Mouse (Mus musculus): Measurements from ENCODE around the gene Ehd1. TPM values are rescaled to one million over a fixed set of nuclear protein-coding genes. Genes with fewer than 3 reads are reported as not detected.

The Ehd1 gene
- polyA plus RNA-seq, 1 experiment from 2014 or later, result 70.0 TPM

DNA sequence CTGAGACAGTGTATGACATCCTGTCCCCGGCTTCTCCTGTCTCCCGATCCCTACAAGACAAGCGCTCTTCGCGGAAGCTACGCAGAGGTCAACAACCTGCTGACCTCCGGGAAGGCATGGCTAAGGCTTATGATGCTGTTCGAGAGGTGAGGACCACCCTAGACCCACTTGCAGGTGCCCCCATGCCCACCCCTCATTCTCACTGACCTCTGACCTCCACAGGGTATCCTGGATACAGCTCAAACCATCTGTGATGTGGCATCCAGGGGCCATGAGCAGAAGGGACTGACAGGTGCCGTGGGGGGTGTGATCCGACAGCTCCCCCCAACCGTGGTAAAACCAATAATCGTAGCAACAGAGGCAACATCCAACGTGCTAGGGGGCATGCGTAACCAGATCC is 15.1 kb upstream of the Ehd1 start:
- Histone ChIP-seq H3K27ac (replicated peaks) (no peak overlapping the region), H3K9me3 (peaks cover 5% of the 10 kb centered on the region; the same call in 1 of the 2 replicates), H3K9ac (no peak overlapping the region), H3K4me3 (no peak overlapping the region), H3K4me1 (no peaks in the 10 kb centered on the region), H3K4me2 (no peak overlapping the region), H3K27me3 (replicated peaks) (no peaks in the 10 kb centered on the region), H3K36me3 (peaks cover 62% of the 10 kb centered on the region)
- 91% methylated on average over 14 of the region's 14 CpGs for WGBS
- ATAC-seq (ENCODE audit: extremely low read depth, insufficient number of reproducible peaks, low FRiP score, low TSS enrichment), result no peak

DNA sequence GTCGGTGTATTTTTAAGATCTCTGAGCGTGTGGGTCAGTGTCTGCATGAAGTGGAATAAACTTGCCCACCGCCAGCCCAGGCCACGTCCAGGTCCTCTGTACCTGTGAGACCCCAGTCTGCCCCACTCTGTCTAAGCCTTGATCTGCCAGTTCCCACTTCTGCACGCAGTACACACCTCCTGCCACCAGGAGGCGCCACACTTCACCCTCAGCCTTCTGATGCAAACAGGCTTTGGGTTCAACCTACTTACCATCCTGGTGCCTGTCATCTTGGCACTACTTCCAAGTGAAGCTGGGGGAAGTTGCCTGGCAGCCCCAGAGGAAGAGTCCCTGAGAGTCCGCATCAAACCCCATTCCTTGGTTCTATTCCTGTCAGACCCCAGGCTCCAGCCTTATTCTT is 14.3 kb upstream of the Ehd1 start:
- Histone ChIP-seq H3K36me3 (peaks cover 53% of the 10 kb centered on the region), H3K27ac (replicated peaks) (no peak overlapping the region), H3K9ac (no peak overlapping the region), H3K4me3 (no peak overlapping the region), H3K4me1 (no peaks in the 10 kb centered on the region), H3K9me3 (peaks cover 5% of the 10 kb centered on the region; the same call in 1 of the 2 replicates), H3K27me3 (replicated peaks) (0 out of 2 replicates have a peak, but pooled peaks cover 4% of the 10 kb centered on the region), H3K4me2 (no peak overlapping the region)
- no peak for ATAC-seq (ENCODE audit: extremely low read depth, insufficient number of reproducible peaks, low FRiP score, low TSS enrichment)
- 60% methylated on average over 7 of the region's 7 CpGs for WGBS

DNA sequence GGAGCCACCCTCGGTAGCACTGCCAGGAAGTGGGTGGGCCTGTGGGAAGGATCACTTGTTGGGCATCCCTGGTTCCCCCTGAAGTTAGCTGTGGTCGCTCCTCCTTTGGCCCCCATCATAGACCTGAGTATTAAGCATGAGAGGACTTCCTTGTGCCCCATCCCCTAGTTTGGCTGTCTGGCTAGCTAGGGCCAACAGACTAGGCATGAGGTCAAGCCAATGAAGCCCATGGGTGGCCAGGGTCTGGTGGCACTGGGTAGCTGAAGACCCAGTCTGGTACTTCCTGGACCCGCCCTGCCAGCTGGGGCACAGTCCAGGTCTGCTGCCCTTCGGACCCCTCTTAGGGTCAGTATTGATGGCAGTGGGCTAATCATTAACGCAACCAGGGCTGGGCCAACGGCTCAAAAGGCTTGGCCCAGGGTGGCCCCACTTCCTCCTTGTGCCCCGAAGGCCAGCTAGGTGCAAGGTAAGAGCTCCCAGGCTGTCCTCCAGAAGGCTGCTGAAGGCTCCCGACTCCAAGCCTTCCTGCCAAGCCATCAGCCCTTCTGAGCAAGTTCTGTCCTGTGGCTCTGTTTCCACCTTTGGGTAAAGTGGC is 13.6 kb upstream of the Ehd1 start:
- no peak overlapping the region for H3K9ac ChIP-seq
- 82% methylated on average over 8 of the region's 8 CpGs for WGBS
- H3K4me3 ChIP-seq, result no peak overlapping the region

DNA sequence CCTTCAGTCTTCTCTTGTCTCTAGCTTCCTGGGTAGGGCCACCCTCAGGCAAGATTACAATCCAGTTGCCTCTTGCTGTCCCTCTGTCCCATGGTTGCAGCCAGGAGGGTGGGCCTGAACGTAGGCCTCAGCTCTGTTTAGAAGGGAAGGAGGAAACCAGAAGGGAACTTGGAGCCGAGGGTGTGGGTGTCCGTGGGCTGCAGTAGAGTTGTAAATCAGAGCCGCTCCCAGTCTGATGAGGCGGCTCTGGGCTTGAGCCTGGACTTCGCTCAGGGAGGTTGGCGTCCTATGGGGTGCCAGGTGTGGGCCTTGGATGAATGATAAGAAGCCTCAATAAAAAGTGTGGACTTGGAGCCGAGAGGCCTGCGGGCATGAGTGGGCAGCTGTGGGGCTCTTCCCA is 12.3 kb upstream of the Ehd1 start:
- Histone ChIP-seq H3K4me1 (0 out of 2 replicates have a peak, but pooled peaks cover 3% of the 10 kb centered on the region), H3K4me2 (no peak overlapping the region), H3K36me3 (peaks cover 34% of the 10 kb centered on the region), H3K9ac (no peak overlapping the region), H3K27me3 (replicated peaks) (0 out of 2 replicates have a peak, but pooled peaks cover 6% of the 10 kb centered on the region), H3K9me3 (peaks cover 5% of the 10 kb centered on the region; the same call in 1 of the 2 replicates), H3K27ac (replicated peaks) (no peak overlapping the region), H3K4me3 (no peak overlapping the region)
- ATAC-seq (ENCODE audit: extremely low read depth, insufficient number of reproducible peaks, low FRiP score, low TSS enrichment), result no peak
- 69% methylated on average over 9 of the region's 9 CpGs for WGBS

More for the DNA sequence above, 13.6 kb upstream of the Ehd1 start:
- Histone ChIP-seq H3K27me3 (replicated peaks) (0 out of 2 replicates have a peak, but pooled peaks cover 6% of the 10 kb centered on the region), H3K9me3 (peaks cover 5% of the 10 kb centered on the region; the same call in 1 of the 2 replicates), H3K27ac (replicated peaks) (no peak overlapping the region), H3K4me2 (no peak overlapping the region), H3K36me3 (peaks cover 46% of the 10 kb centered on the region), H3K4me1 (no peaks in the 10 kb centered on the region)
- ATAC-seq (ENCODE audit: extremely low read depth, insufficient number of reproducible peaks, low FRiP score, low TSS enrichment), result no peak

DNA sequence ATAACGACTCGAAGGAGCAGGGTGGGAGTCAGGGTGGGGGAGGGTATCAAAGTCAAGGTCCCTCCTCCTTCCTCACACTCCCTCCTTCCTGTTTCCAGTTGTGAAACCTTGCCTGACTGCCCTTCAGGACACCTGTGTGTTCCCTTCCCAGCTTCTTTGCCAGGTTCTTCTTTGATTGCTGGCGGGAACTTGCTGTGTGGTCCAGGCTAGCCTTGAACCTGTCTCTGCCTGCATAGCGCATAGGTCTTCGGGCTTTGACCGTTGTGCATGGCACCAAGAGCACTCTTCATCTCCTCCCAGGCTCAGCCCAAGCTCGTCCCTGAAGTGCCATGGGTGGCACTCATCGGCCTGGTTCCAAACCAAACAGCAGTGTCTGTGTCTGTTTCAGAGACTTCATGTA is 11.6 kb upstream of the Ehd1 start:
- 77% methylated on average over 8 of the region's 8 CpGs for WGBS
- Histone ChIP-seq H3K9ac (no peak overlapping the region), H3K27ac (replicated peaks) (no peak overlapping the region), H3K36me3 (peaks cover 28% of the 10 kb centered on the region), H3K27me3 (replicated peaks) (0 out of 2 replicates have a peak, but pooled peaks cover 6% of the 10 kb centered on the region), H3K9me3 (peaks cover 5% of the 10 kb centered on the region; the same call in 1 of the 2 replicates), H3K4me2 (no peak overlapping the region), H3K4me3 (no peak overlapping the region), H3K4me1 (0 out of 2 replicates have a peak, but pooled peaks cover 3% of the 10 kb centered on the region)
- ATAC-seq (ENCODE audit: extremely low read depth, insufficient number of reproducible peaks, low FRiP score, low TSS enrichment), result no peak

DNA sequence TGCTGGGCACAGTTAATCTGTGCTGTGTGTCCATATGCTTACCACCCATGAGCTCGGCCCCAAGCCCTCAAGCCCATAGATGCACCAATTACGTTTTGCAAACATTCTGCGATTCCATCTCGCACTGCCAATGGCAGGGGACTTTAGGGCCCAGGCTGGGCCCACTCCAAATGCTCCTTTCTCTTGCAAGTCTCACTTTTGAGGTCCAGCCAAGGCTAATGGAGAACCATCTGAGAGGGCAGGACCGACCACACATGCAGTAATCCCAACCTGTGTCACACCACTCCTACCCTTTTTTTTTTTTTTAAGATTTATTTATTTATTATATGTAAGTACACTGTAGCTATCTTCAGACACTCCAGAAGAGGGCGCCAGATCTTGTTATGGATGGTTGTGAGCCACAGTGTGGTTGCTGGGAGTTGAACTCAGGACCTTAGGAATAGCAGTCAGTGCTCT is 10.8 kb upstream of the Ehd1 start:
- WGBS, result 67% methylated on average over 6 of the region's 6 CpGs
- H3K27me3 ChIP-seq (replicated peaks), result peaks cover 8% of the 10 kb centered on the region; the same call in 1 of the 2 replicates
- H3K36me3 ChIP-seq, result peaks cover 20% of the 10 kb centered on the region
- ATAC-seq (ENCODE audit: extremely low read depth, insufficient number of reproducible peaks, low FRiP score, low TSS enrichment), result no peak
- H3K27ac ChIP-seq (replicated peaks), result no peak overlapping the region
- H3K9me3 ChIP-seq, result peaks cover 3% of the 10 kb centered on the region; the same call in 1 of the 2 replicates
- no peak overlapping the region for H3K9ac ChIP-seq
- H3K4me2 ChIP-seq, result no peak overlapping the region
- no peak overlapping the region for H3K4me3 ChIP-seq
- H3K4me1 ChIP-seq, result 0 out of 2 replicates have a peak, but pooled peaks cover 3% of the 10 kb centered on the region

DNA sequence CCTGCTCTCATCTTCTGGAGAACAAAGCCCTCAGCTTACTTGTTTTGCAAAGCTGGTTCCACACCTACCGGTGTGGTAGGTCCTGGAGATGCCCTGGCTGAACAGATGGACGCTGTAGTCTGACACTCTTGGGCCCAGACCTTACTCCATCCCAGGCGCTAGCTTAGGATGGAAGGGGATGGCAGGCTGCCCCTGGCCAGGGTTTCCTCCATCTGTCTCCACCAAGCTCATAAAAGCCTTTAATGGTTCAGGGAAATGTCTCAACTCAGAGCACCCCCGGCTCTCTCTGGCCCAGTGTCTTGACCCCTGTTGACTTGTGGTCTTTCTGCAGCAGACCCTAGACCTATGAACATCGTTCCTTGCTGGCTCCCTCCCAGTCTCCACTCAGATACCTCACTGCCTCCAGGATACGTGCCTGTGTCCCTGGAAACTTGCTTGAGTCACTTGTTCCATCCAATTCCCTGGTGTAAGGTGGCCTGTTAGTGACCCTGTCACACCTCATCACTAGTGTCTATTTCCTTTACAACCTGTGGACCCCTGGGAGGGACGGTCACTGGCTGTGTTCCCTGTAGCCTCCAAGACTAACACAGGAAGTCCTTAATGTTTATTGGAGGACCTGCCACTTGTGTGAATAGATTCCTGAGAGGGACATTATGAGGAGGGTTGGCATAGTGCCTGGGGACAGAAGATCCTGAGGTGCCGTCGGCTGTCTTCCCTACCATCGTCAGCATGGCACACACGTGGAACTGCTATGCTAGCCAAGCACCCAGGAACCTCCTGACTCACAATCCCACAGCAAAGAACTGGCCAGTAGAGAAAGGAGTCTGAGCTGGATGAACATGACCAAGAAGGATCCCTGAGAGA is 9.0 kb upstream of the Ehd1 start:
- ATAC-seq (ENCODE audit: extremely low read depth, insufficient number of reproducible peaks, low FRiP score, low TSS enrichment), result no peak
- Histone ChIP-seq H3K36me3 (peaks cover 2% of the 10 kb centered on the region; the same call in 1 of the 2 replicates), H3K4me2 (no peak overlapping the region), H3K4me1 (0 out of 2 replicates have a peak, but pooled peaks cover 3% of the 10 kb centered on the region), H3K27me3 (replicated peaks) (peaks cover 20% of the 10 kb centered on the region), H3K27ac (replicated peaks) (no peak overlapping the region), H3K9ac (0 out of 2 replicates have a peak overlapping the region, but pooled peaks have one; percentile 0), H3K9me3 (no peaks in the 10 kb centered on the region), H3K4me3 (no peak overlapping the region)
- 56% methylated on average over 11 of the region's 11 CpGs for WGBS

DNA sequence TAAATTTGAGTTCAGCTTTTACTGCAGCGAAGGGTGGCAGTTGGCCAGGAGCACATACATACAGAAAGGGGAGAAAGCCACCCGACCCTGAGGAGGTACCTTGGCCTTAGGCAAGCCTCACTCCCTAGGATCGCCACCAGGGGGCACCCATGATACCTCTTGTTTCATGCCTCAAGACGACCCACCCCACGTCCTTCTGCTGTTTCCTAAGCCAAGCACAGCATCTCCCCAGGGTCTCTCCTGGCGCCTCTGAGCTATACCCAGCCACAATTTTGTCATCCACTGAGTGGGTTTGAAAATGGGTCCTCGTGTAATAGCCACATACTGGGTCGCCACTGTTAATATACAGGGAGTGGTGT is 8.4 kb upstream of the Ehd1 start:
- H3K4me1 ChIP-seq, result 0 out of 2 replicates have a peak, but pooled peaks cover 3% of the 10 kb centered on the region
- no peak for ATAC-seq (ENCODE audit: extremely low read depth, insufficient number of reproducible peaks, low FRiP score, low TSS enrichment)

DNA sequence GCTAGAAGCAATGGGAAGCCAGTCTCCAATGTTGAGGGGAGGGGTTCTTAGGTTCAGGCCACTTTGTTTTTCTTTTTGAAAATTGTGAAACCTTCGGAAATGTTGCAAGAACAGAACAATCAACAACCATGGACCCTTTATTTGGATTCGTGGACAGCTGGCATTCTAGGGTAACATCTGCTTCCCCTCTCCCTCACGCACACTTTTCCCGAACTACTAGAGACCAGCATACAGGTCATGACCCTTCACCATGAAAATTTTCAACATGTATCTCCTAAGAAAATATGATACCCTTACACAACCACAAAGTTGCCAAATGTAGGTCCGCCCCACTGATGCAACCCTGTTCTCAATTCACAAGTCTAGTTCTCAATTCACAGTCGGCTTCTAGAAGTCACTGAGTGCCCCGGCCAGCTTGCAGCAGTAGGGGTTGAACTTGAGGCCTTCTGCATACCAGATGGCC is 7.8 kb upstream of the Ehd1 start:
- no peak for ATAC-seq (ENCODE audit: extremely low read depth, insufficient number of reproducible peaks, low FRiP score, low TSS enrichment)
- Histone ChIP-seq H3K4me3 (no peak overlapping the region), H3K27ac (replicated peaks) (no peak overlapping the region), H3K4me2 (no peak overlapping the region), H3K36me3 (no peaks in the 10 kb centered on the region), H3K9ac (no peak overlapping the region), H3K27me3 (replicated peaks) (peaks cover 20% of the 10 kb centered on the region), H3K4me1 (0 out of 2 replicates have a peak, but pooled peaks cover 3% of the 10 kb centered on the region), H3K9me3 (no peaks in the 10 kb centered on the region)
- WGBS, result 77% methylated on average over 7 of the region's 7 CpGs

More for the DNA sequence above, 8.4 kb upstream of the Ehd1 start:
- H3K4me3 ChIP-seq, result no peak overlapping the region
- 14% methylated on average over 8 of the region's 8 CpGs for WGBS
- no peak overlapping the region for H3K4me2 ChIP-seq
- no peaks in the 10 kb centered on the region for H3K9me3 ChIP-seq
- H3K27ac ChIP-seq (replicated peaks), result no peak overlapping the region
- no peak overlapping the region for H3K9ac ChIP-seq
- H3K27me3 ChIP-seq (replicated peaks), result peaks cover 20% of the 10 kb centered on the region
- no peaks in the 10 kb centered on the region for H3K36me3 ChIP-seq

DNA sequence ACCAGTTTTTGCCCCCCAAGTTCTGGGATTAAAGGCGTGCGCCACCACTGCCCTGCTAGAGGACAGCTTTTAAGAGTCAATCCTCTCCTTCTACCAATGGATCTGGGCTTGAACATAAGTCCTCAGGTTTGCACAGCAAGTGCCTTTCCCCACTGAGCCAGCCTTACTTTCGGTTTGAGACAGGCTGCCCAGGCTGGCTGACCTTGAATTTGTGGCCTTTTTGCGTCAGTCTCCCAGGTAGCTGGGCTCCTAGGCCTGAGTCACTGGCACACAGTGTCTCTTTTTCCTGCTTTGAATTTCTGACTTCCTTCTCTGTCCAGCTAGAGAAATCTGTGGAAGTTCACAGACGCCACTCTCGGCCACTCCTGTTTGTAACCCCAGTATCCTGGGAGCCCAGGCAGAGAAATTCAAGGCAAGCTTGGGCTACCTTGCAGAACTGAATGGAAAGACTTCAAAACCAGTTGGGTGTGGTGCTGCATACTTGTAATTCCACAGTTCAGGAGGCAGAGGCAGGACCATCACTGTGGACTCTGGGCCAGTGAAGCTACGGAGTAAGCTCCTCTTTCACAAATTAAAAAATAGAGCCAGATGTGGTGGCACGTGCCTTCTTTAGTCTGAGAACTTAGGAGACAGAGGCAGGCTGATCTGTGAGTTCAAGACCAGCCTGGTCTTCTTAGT is 6.6 kb upstream of the Ehd1 start:
- no peak for ATAC-seq (ENCODE audit: extremely low read depth, insufficient number of reproducible peaks, low FRiP score, low TSS enrichment)
- no peak overlapping the region for H3K9ac ChIP-seq
- no peaks in the 10 kb centered on the region for H3K9me3 ChIP-seq
- H3K4me1 ChIP-seq, result 0 out of 2 replicates have a peak, but pooled peaks cover 3% of the 10 kb centered on the region
- no peaks in the 10 kb centered on the region for H3K36me3 ChIP-seq
- H3K27ac ChIP-seq (replicated peaks), result no peak overlapping the region
- no peak overlapping the region for H3K4me3 ChIP-seq
- peaks cover 20% of the 10 kb centered on the region for H3K27me3 ChIP-seq (replicated peaks)
- no peak overlapping the region for H3K4me2 ChIP-seq
- 82% methylated on average over 8 of the region's 8 CpGs for WGBS

DNA sequence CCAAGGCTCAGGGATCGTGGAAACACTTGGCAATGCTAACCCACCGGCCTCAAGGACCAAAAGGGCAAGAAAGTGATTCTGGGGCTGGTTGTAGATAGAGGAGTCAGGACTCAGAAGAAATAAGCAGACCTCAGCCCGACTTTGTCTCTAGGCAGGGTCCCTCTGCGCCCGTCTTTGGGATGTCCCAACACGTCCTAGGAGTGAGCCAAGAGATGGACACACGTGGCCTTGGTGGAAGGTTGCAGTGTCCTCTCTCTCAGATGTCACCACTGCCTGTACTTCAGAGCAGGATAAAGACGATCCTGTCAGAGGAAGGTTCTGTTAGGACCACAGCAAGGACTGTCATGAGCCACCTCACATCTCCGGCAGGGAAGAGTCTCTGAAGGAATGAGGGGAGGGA is 5.9 kb upstream of the Ehd1 start:
- Histone ChIP-seq H3K9me3 (no peaks in the 10 kb centered on the region), H3K36me3 (no peaks in the 10 kb centered on the region), H3K27me3 (replicated peaks) (peaks cover 20% of the 10 kb centered on the region), H3K27ac (replicated peaks) (no peak overlapping the region), H3K9ac (0 out of 2 replicates have a peak overlapping the region, but pooled peaks have one; percentile 44), H3K4me2 (no peak overlapping the region), H3K4me1 (peaks cover 9% of the 10 kb centered on the region), H3K4me3 (no peak overlapping the region)
- 49% methylated on average over 9 of the region's 9 CpGs for WGBS
- no peak for ATAC-seq (ENCODE audit: extremely low read depth, insufficient number of reproducible peaks, low FRiP score, low TSS enrichment)

Data from heart, embryonic 13.5 days (tissue).